Mouse (Mus musculus): ENCODE results near the gene Snx8.

- TF ChIP-seq CTCF (IDR thresholded peaks at IDR 0.05; ENCODE audit: low read depth, low read length): no peak
- TF ChIP-seq POLR2A (IDR thresholded peaks at IDR 0.05; ENCODE audit: extremely low read depth, insufficient read depth, low read length): no peak
These were observed 19.6 kb downstream of the Snx8 start for GRCm38 (mm10) chr5:140369466-140369865.
